Mouse (Mus musculus): Measurements from ENCODE around the gene Polr2f.

DNA sequence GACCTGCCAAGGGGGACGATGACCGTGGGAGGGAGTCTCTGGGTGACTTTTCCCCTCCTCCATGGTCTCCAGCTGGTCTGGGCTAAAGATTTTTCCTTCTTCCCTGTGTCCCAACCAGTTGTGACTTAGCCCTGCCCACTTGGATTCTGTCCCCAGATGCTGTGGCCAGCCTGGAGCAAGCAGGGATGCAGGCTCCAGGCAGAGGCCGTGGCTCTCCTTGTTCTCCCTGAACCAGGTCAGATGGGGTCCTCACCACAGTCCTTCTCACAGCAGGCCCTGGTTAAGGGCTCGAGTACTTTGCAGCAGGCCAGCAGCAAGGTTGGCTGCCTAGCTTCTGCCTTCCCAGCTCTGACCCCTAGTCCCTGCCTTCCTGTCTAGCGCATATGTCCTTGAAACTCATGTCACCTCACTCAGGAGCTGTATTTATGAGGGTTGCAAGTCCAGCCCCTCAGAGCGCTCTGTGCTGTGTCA, 7.6 kb upstream of the Polr2f start:
- TF ChIP-seq CTCF (IDR thresholded peaks at IDR 0.05; ENCODE audit: low read depth, low read length): no peak
- TF ChIP-seq POLR2A (IDR thresholded peaks at IDR 0.05; ENCODE audit: insufficient read depth, low read length): no peak
